Mouse (Mus musculus) liver, embryonic 15.5 days (tissue): ENCODE measurements at regions not wholly inside any gene's neighbourhood (a gene's known extent, or its start where the extent isn't known, plus 50 kb on each side); places are given as distances from the start of the nearest gene placed in this dataset.

Experiments
- ATAC-seq: fragments of 200-750 bp; cut with Nextera tagmentation; 2 replicates; pipeline ENCODE4 v1.8.0; 2017; ENCODE audit warnings: moderate number of reproducible peaks, mild to moderate bottlenecking, moderate library complexity; ENCODE audit not compliant: insufficient read depth
- H3K27ac ChIP-seq: fragments of 300-500 bp; sonication (generic); replicated peaks from 2 replicates; pipeline ENCODE4 v1.5.1; 2015; ENCODE audit warnings: mild to moderate bottlenecking, inconsistent platforms
- H3K27me3 ChIP-seq: fragments of 300-500 bp; sonication (generic); 2 replicates; pipeline ENCODE4 v1.6.1; 2015; ENCODE audit warnings: mild to moderate bottlenecking, inconsistent platforms
- H3K36me3 ChIP-seq: fragments of 300-500 bp; sonication (generic); replicated peaks from 2 replicates; pipeline ENCODE4 v1.6.1; 2015; ENCODE audit warnings: moderate library complexity, mild to moderate bottlenecking, inconsistent platforms
- H3K4me1 ChIP-seq: fragments of 300-500 bp; sonication (generic); replicated peaks from 2 replicates; pipeline ENCODE4 v1.6.1; 2015; ENCODE audit warnings: inconsistent platforms
- H3K4me2 ChIP-seq: fragments of 300-500 bp; sonication (generic); 2 replicates; pipeline ENCODE4 v1.6.1; 2015; ENCODE audit warnings: moderate library complexity, mild to moderate bottlenecking, inconsistent platforms
- H3K4me3 ChIP-seq: fragments of 300-500 bp; sonication (generic); replicated peaks from 2 replicates; pipeline ENCODE4 v1.5.1; 2015; ENCODE audit warnings: mild to moderate bottlenecking, inconsistent platforms
- H3K9ac ChIP-seq: fragments of 300-500 bp; sonication (generic); 2 replicates; pipeline ENCODE4 v1.6.1; 2015; ENCODE audit warnings: moderate library complexity, mild to moderate bottlenecking, inconsistent platforms
- H3K9me3 ChIP-seq: fragments of 300-500 bp; sonication (generic); replicated peaks from 2 replicates; pipeline ENCODE4 v1.6.1; 2016; ENCODE audit warnings: inconsistent platforms
- WGBS: fragments of 180-500 bp; shearing (Covaris S2); methylation state at CpG from one replicate; pipeline ENCODE4 v1.1.7; 2015; ENCODE audit warnings: mixed read lengths; ENCODE audit not compliant: insufficient replicate concordance; 5-methylcytosine and 5-hydroxymethylcytosine counted together

DNA sequence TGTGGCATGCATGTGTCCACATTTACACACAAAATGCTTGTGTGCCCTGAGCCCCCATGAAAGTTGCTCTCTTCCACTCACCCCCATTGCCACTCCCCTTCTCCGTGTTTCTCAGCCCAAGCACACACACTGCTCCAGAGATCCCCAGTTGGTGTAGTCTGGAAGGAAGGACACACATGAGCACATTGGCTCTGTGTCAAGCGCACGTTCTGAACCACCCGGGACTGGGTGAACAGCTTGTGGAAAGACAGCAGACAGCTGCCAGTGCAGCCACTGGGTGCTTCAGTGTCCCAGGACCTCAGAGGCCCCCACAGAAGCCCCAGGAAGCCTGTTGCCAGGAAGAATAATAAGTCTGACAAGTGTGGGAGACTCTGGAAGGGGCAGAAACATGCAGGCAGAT lies 304.2 kb downstream of the Bcor start:
- 79% methylated on average over 4 of the region's 4 CpGs for WGBS
- ATAC-seq = no peak
- H3K27ac ChIP-seq = no peak overlapping the region
- H3K36me3 ChIP-seq = no peaks in the 10 kb centered on the region
- H3K9me3 ChIP-seq = no peaks in the 10 kb centered on the region
- H3K9ac ChIP-seq = no peak overlapping the region
- peaks cover 9% of the 10 kb centered on the region; the same call in 1 of the 2 replicates for H3K27me3 ChIP-seq
- H3K4me3 ChIP-seq = no peak overlapping the region
- H3K4me2 ChIP-seq = no peak overlapping the region
- H3K4me1 ChIP-seq = no peaks in the 10 kb centered on the region

DNA sequence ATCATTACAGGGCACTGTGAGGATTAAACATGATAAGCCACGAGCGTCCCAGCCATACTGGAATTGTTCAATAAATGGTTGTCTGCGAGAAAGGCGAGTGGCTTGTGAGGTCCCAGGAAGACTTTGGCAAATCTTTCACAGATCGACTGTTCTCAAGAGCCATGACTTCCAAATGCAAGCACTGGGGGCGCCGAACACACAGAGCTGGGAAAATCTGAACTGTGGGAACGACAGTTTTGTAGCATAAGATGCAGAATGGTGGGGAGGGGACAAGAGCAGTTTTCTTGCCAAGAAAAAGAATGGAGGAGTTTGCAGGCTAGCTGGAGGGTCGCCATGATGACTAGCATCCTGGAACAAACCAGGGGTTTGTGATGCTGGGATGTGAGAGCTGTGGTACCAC lies 300.8 kb downstream of the Bcor start:
- H3K27me3 ChIP-seq = peaks cover 13% of the 10 kb centered on the region; the same call in 1 of the 2 replicates
- no peaks in the 10 kb centered on the region for H3K9me3 ChIP-seq
- no peak overlapping the region for H3K4me3 ChIP-seq
- no peaks in the 10 kb centered on the region for H3K4me1 ChIP-seq
- no peak overlapping the region for H3K4me2 ChIP-seq
- WGBS = 47% methylated on average over 9 of the region's 9 CpGs
- no peaks in the 10 kb centered on the region for H3K36me3 ChIP-seq
- no peak overlapping the region for H3K9ac ChIP-seq
- no peak overlapping the region for H3K27ac ChIP-seq
- ATAC-seq = no peak

DNA sequence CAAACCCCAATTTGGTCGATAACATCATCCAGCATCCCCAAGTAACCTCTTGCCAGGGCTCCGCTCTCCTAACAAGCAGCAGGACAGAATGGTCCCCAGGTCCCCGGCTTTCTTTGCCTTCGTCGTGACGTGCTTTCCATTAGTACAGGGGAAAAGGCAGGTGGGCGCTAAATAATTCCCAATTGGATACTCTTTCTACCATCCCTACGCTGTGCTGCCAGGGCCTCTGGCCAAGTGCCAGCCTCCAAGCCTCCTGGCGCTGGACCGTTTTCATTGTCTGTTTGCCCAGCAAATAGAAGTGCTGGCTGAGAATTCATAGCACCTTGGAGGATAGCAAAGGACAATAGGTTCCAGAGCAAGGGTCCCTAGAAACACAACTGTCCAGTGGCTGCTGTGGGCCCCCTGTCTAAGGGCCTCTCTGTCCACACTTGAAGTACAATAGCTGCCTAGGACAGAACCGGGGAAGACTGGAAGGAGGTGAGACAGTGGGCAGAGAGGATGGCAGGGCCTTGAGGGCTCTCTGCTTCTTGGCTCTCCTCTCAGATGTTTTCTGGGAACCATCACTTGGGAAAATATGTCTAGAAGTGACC lies 298.9 kb downstream of the Bcor start:
- WGBS = 60% methylated on average over 11 of the region's 11 CpGs
- Histone ChIP-seq H3K4me2 (no peak overlapping the region), H3K9ac (no peak overlapping the region), H3K36me3 (no peaks in the 10 kb centered on the region), H3K4me1 (no peaks in the 10 kb centered on the region), H3K4me3 (no peak overlapping the region), H3K27ac (no peak overlapping the region), H3K9me3 (no peaks in the 10 kb centered on the region), H3K27me3 (peaks cover 13% of the 10 kb centered on the region; the same call in 1 of the 2 replicates)
- ATAC-seq = no peak

DNA sequence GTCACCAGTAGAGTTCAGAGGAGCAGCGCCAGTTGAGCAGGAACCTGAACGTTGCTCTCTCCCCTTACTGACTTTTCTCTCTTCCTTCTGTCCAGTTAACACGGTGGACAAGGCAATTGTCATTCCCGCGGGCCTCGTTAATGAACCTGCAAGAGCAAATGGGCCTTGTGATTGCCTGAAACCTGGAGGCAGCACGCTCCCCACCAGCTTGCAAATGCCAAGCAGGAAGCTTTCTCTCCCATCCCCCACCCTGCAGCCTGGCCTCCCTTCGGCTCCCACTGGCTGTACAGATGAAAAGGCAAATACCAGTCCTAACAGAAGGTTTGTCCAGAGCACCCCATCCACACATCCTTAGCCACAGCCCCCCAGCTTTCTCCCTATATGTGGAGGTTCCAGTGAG lies 298.3 kb downstream of the Bcor start:
- Histone ChIP-seq H3K4me1 (no peaks in the 10 kb centered on the region), H3K4me2 (no peak overlapping the region), H3K4me3 (no peak overlapping the region), H3K36me3 (no peaks in the 10 kb centered on the region), H3K9me3 (no peaks in the 10 kb centered on the region), H3K9ac (no peak overlapping the region), H3K27ac (no peak overlapping the region), H3K27me3 (peaks cover 13% of the 10 kb centered on the region; the same call in 1 of the 2 replicates)
- ATAC-seq = no peak
- 33% methylated on average over 8 of the region's 8 CpGs for WGBS

DNA sequence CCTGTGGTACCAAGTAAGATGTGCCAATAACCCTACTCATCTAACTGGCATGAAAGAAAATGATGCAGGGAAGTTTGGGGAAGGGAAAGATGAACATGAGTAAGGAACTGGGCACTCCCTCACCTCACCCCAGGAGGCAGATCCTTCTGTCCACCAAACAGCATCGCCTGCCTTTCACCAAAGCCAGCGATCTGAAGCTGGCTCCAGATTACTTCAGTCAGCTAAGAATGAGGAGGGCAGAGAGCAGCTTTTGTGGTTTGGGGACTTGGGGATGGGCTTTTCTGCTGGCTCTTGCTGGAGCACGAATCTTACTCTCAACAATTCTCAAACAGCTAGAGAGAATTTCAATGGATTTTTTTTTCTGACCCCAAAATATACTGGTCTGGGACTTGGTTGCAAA lies 297.0 kb downstream of the Bcor start:
- H3K27ac ChIP-seq = no peak overlapping the region
- H3K4me2 ChIP-seq = no peak overlapping the region
- no peak overlapping the region for H3K4me3 ChIP-seq
- no peak overlapping the region for H3K9ac ChIP-seq
- 43% methylated on average over 3 of the region's 3 CpGs for WGBS
- no peak for ATAC-seq
- H3K9me3 ChIP-seq = no peaks in the 10 kb centered on the region
- H3K36me3 ChIP-seq = no peaks in the 10 kb centered on the region
- no peaks in the 10 kb centered on the region for H3K4me1 ChIP-seq
- peaks cover 13% of the 10 kb centered on the region; the same call in 1 of the 2 replicates for H3K27me3 ChIP-seq

DNA sequence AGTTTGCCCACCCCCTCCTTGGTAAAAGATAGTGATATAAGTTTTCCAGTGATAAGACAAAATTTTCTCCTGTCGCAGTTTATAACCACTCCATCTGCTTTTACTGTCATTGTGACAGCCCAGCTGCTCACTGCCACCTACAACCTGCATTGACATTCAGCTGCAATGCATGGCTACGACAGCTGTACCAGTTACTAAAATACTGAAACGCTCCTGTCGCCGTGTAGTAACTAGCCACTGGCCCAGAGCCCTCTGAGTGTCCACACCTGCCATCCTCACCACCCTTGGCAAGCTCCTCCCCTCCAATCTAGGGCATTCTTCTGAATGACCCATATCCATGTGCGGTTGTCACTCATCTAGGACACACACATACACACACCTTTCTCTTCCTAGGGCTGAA lies 286.2 kb downstream of the Bcor start:
- ATAC-seq = no peak

DNA sequence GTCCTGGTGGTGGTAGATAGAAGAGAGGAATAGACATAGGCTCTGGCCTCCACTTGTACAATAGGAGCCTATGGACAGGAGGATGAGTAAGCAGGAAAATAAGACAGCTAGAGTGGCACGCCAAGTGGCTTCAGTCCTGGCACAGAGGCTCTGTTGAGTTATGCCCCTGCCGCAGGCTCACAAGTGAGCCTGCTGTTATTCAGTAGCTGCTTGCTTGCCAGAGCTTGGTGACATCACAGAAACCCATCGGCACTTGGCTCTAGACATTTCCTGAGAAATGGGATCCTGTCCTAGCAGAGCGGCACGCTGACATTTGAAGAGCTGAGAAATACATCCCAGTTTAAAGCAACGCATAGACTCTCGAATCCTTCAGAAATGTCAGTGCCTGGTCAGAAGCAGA lies 283.5 kb downstream of the Bcor start:
- Histone ChIP-seq H3K27ac (no peak overlapping the region), H3K9me3 (no peaks in the 10 kb centered on the region), H3K36me3 (no peaks in the 10 kb centered on the region), H3K9ac (no peak overlapping the region), H3K27me3 (peaks cover 5% of the 10 kb centered on the region; the same call in 1 of the 2 replicates), H3K4me3 (no peak overlapping the region), H3K4me1 (no peaks in the 10 kb centered on the region), H3K4me2 (no peak overlapping the region)
- ATAC-seq = no peak
- 70% methylated on average over 7 of the region's 7 CpGs for WGBS

More for the DNA sequence above, 286.2 kb downstream of the Bcor start:
- 71% methylated on average over 6 of the region's 6 CpGs for WGBS
- peaks cover 5% of the 10 kb centered on the region; the same call in 1 of the 2 replicates for H3K27me3 ChIP-seq
- H3K27ac ChIP-seq = no peak overlapping the region
- H3K4me1 ChIP-seq = no peaks in the 10 kb centered on the region
- H3K9ac ChIP-seq = no peak overlapping the region
- no peak overlapping the region for H3K4me3 ChIP-seq
- H3K9me3 ChIP-seq = no peaks in the 10 kb centered on the region
- H3K36me3 ChIP-seq = no peaks in the 10 kb centered on the region
- H3K4me2 ChIP-seq = no peak overlapping the region

DNA sequence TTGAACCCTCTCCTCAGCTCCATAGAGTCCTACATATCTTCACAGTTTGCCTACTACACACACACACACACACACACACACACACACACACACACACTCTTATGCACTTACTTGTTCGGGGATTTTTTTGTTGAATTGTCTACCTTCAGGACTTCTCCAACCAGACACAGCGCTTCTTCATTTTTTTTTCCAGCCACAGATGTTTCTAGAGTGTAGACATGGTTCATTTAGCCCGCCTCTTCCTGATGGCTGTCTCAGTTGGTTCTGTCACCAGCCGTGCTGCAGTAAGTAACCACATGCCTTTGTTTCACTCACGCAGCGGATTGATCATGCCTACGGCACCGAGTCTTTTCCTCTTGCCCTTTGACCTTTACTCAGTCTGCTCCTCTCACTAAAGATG lies 282.1 kb downstream of the Bcor start:
- WGBS = 56% methylated on average over 8 of the region's 8 CpGs
- H3K9me3 ChIP-seq = no peaks in the 10 kb centered on the region
- no peak overlapping the region for H3K4me3 ChIP-seq
- peaks cover 5% of the 10 kb centered on the region; the same call in 1 of the 2 replicates for H3K27me3 ChIP-seq
- no peak overlapping the region for H3K4me2 ChIP-seq
- no peaks in the 10 kb centered on the region for H3K36me3 ChIP-seq
- ATAC-seq = no peak
- no peak overlapping the region for H3K27ac ChIP-seq
- H3K9ac ChIP-seq = no peak overlapping the region
- no peaks in the 10 kb centered on the region for H3K4me1 ChIP-seq

DNA sequence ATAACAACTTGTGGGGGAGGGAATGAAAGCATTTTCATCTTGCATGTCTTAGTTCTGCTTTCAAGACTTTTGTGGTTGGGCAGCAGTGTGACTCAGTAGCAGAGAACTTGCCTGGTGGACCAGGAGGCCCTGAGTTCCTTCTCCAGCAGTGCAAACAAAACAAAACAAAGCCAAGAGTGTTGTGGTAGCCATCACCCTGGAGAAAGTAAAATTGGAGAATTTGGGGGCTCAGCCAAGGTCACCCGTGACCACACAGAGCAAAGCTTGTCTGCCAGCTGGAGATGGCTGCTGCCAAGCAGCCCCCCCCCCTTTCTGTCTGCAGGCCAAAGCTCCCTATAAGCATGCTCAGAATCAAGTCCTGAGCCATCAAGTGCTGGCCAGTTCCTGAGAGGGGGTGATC lies 279.2 kb downstream of the Bcor start:
- H3K4me2 ChIP-seq = no peak overlapping the region
- H3K4me1 ChIP-seq = no peaks in the 10 kb centered on the region
- no peak overlapping the region for H3K9ac ChIP-seq
- WGBS = 76% methylated on average over 1 of the region's 1 CpGs
- H3K27ac ChIP-seq = no peak overlapping the region
- no peaks in the 10 kb centered on the region for H3K27me3 ChIP-seq
- H3K36me3 ChIP-seq = no peaks in the 10 kb centered on the region
- H3K4me3 ChIP-seq = no peak overlapping the region
- no peaks in the 10 kb centered on the region for H3K9me3 ChIP-seq
- ATAC-seq = no peak

DNA sequence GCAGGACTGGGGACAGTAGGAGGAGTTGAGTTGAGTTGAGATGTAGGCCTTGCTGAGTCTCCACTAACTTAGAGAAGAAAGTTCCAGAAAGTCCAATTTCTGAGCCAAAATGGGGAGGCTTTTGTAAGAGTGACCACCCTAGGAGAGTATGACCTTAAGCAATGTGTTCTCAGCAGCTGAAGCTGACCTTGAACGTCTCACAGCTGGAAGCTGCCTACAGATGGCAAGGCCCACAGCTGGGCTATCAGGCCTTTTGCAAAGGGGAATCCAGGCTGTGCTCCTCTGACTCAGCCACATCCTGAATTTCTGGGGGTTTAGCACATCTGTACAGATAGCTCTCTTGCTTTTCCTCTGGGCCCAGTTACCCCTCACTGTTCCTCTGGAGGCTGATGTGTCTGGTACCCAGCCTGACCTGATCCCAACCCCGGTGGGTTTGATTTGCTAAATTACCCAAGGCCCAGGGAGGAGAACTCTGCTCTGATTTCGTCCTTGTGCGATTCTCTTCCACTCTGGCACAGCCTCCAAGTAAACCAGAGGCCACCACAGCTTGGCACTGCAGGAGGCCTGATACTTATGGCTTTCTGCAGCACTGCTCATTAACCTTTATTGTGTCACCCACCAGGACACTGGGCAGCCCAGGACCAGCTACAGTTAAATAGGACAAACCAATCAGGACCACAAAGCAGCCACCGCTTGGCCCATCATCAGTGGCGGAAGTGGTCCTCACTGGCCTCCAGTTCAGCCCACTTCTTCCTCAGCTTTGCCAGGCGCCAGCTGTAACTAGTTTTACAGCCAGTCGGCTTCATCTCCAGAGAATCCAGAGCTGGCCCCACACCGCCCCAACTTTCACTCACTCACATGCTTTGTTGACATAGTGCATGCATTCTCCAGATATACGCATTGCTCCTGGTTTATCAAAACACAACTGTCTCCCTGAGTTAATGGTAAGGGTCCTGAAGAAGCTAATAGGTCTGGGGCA lies 276.1 kb downstream of the Bcor start:
- Histone ChIP-seq H3K9ac (no peak overlapping the region), H3K27me3 (no peaks in the 10 kb centered on the region), H3K4me1 (no peaks in the 10 kb centered on the region), H3K36me3 (no peaks in the 10 kb centered on the region), H3K9me3 (no peaks in the 10 kb centered on the region), H3K27ac (no peak overlapping the region), H3K4me3 (no peak overlapping the region), H3K4me2 (no peak overlapping the region)
- ATAC-seq = no peak
- WGBS = 63% methylated on average over 10 of the region's 10 CpGs

DNA sequence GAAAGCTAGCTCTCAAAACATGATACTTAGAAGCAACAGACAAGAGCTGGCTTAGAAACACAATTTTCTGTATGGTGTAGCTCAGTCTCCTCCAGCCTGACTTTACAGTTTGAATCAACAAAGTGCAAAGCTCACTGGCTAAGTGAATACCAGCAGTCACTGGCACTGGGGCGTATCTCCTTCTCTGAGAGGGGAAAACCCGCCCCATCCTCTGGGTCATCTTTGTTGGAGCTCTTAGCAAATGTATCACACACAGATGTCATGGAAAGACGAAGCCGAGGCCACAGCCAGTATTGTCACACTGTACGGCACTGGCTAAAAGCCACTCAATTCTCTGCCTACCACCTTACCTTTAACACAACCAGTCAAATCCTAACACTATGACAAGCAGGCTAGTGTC lies 267.8 kb downstream of the Bcor start:
- Histone ChIP-seq H3K4me1 (peaks cover 8% of the 10 kb centered on the region; the same call in 1 of the 2 replicates), H3K27ac (no peak overlapping the region), H3K4me2 (no peak overlapping the region), H3K36me3 (no peaks in the 10 kb centered on the region), H3K9me3 (no peaks in the 10 kb centered on the region), H3K9ac (no peak overlapping the region), H3K27me3 (peaks cover 7% of the 10 kb centered on the region; the same call in 1 of the 2 replicates), H3K4me3 (no peak overlapping the region)
- ATAC-seq = no peak
- WGBS = 62% methylated on average over 5 of the region's 5 CpGs
